Mouse (Mus musculus): Measurements from ENCODE around the gene Ctso.

- TF ChIP-seq CTCF (IDR thresholded peaks at IDR 0.05; ENCODE audit: low read depth) (no peak), EP300 (optimal IDR thresholded peaks at IDR 0.05) (no peak)
These were observed 21.9 kb upstream of the Ctso start for GRCm38 (mm10) chr3:81910286-81911036.
